Mouse (Mus musculus): ENCODE results near the gene Sag.

DNA sequence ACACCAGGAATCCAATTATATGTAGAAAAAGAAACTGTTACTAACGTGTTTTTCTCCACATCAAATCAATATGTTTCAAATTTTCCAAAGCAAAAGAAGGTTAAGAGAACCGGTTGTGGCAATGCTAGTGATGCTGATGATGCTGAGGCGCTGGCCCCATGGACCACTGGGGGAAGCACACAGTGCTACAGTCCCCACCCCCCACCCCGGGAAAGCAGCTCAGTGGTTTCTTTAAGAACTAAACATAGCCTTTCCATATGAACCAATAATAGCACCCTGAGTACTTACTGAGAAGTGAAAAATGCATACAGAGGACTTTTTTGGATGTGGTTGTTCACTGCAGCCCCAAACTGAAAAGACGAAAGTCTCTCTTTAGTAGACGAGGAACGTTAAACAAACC, 7.9 kb downstream of the Sag start:
- TF ChIP-seq POLR2A (IDR thresholded peaks at IDR 0.05; ENCODE audit: insufficient read depth, low read length) (no peak), CTCF (IDR thresholded peaks at IDR 0.05; ENCODE audit: low read depth, low read length) (no peak)

Data from ES-Bruce4 (cell line).